Mouse (Mus musculus): ENCODE measurements around the gene Nrxn2.

DNA sequence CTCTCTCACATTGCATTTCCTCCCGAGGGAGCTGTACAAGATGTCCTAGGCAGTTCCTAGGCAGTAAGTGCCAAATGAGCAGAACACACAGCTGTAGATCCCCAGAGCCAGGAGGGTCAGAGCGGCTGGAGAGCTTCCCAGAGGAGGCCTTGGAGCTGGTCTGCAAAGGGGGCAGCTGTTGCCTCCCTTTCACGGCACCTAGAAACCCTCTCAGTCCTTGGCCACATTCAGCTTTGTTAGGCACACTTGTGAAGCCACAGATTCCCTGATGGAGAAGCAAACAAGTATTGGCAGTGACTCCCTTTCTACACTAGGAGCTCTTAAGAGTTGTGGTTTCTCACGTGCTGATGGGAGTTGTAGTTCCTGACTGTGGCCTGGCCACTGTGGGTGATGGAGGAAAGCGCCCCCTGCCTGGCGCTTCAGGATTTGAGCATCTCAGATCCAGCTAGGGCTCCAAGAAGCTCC lies 33.5 kb downstream of the Nrxn2 start:
- TF ChIP-seq CTCF (IDR thresholded peaks at IDR 0.05; ENCODE audit: low read depth, low read length) (no peak), TAL1 (conservative IDR thresholded peaks at IDR 0.05; ENCODE audit: low read depth, low read length) (no peak), GATA1 (IDR thresholded peaks at IDR 0.05; ENCODE audit: borderline replicate concordance, low read length) (no peak), POLR2AphosphoS5 (IDR thresholded peaks at IDR 0.05; ENCODE audit: insufficient replicate concordance, low read depth, low read length) (no peak), GATA2 (IDR thresholded peaks at IDR 0.05; ENCODE audit: borderline replicate concordance, low read depth, low read length) (no peak)

Measured in G1E (cell line).